Mouse (Mus musculus) central nervous system, embryonic 11.5 days (tissue): ENCODE data around the gene Cyp4f37. TPM values are rescaled to one million over a fixed set of nuclear protein-coding genes. Genes with fewer than 3 reads are reported as not detected.

Source experiments
- polyA plus RNA-seq: library from polyadenylated mRNA; depleted of rRNA; stranded (reverse); fragments of >200 nt; gene quantifications from 2 replicates; pipeline ENCODE4 v1.2.3, GENCODE M21; 2012; rRNA removed

Cyp4f37 gene
- polyA plus RNA-seq: not detected in 2 replicates

DNA sequence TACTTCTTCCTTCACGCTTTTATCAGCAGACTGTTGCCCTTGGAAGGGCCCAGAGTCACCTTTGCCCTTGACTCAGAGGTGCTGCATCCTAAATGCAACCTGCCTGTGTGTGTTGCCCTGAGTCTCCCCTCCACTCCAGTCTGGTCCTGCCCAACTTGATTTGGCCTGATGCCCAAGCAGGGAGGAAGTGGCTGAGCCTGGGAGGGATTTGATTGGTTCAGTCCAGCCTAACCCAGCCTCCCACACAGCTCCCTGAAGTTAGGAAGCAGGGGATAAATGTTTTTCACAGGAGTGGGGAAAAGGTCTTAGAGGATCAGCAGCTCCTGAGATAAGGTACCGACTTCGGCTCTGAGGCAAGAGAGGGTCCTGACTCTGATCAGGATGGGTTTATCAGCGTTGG lies at the start of gene Cyp4f37:
Gene Cyp4f37 (plus strand): TSS at position 292 of the 400 bp plus-strand sequence.

DNA sequence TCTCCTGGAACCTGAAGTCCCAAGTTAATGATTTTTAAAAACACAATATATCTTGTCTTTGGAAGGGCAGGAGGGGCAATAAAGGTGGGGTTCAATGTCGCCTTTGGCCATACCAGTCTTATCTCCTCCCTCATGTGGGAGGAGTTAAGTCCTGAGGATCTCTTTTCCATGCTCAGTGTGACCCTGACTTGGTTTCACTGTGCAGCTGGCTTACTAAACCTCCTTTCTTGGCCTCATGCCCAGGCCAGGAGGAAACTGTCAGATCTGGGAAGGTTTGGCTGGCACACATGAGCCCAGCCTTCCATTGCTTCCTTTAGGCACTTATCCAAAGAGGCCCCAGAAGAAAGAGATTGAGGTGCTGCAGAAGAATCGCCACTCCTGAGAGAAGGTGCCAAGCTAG lies 37.6 kb downstream of the Cyp4f37 start, which contains the start of gene Cyp4f40:
Gene Cyp4f40 (plus strand): TSS at position 189 of the 400 bp plus-strand sequence.

GRCm38 (mm10) chr17:32685048-32685750 lies 64.1 kb downstream of the Cyp4f37 start, which contains the start of gene Cyp4f15:
TSS of gene Cyp4f15 (plus strand) at chr17:32685627.

Other genes starting within 250 kb of the Cyp4f37 start
- gene Wiz, start 231.9 kb upstream of the Cyp4f37 start, polyA plus RNA-seq: 63.1 and 67.4 TPM in 2 replicates
- 0.81 and 0.97 TPM in 2 replicates for gene Rasal3, start 217.7 kb upstream of the Cyp4f37 start, polyA plus RNA-seq
- gene Pglyrp2, start 197.1 kb upstream of the Cyp4f37 start, polyA plus RNA-seq: 0.14 and 0.24 TPM in 2 replicates
- 0.16 and 0.26 TPM in 2 replicates for gene Cyp4f39, start 168.6 kb upstream of the Cyp4f37 start, polyA plus RNA-seq
- gene Cyp4f17, start 115.3 kb upstream of the Cyp4f37 start, polyA plus RNA-seq: 12.7 and 16.5 TPM in 2 replicates
- 17.5 and 24.1 TPM in 2 replicates for gene Cyp4f16, start 84.8 kb upstream of the Cyp4f37 start, polyA plus RNA-seq
- not detected in 2 replicates for gene Cyp4f40, start 37.6 kb downstream of the Cyp4f37 start, polyA plus RNA-seq
- gene Cyp4f15, start 64.3 kb downstream of the Cyp4f37 start, polyA plus RNA-seq: 1.1 and 1.5 TPM in 2 replicates
- 15.8 and 33.2 TPM in 2 replicates for gene Zfp871, start 167.0 kb downstream of the Cyp4f37 start, polyA plus RNA-seq
- gene Zfp811, start 188.6 kb downstream of the Cyp4f37 start, polyA plus RNA-seq: 26.4 and 29.3 TPM in 2 replicates
- gene Zfp799, start 209.0 kb downstream of the Cyp4f37 start, polyA plus RNA-seq: 16.6 and 21.6 TPM in 2 replicates